Mouse (Mus musculus) sigmoid colon, adult 10 weeks (tissue): ENCODE measurements around the gene Faap20. TPM values are rescaled to one million over a fixed set of nuclear protein-coding genes. Genes with fewer than 3 reads are reported as not detected.

ENCODE experiments used
- polyA plus RNA-seq: library from polyadenylated mRNA; stranded (reverse); fragments of 350-450 nt; fragmentation: Illumina TruSeq; extraction: RNeasy Lipid Tissue Mini Kit (QIAGEN cat#74804); gene quantifications from one replicate; pipeline ENCODE4 v1.2.3, GENCODE M21; 2014; ENCODE audit warnings: low read depth, low replicate concordance

Gene Faap20
- polyA plus RNA-seq = 0.50 TPM

DNA sequence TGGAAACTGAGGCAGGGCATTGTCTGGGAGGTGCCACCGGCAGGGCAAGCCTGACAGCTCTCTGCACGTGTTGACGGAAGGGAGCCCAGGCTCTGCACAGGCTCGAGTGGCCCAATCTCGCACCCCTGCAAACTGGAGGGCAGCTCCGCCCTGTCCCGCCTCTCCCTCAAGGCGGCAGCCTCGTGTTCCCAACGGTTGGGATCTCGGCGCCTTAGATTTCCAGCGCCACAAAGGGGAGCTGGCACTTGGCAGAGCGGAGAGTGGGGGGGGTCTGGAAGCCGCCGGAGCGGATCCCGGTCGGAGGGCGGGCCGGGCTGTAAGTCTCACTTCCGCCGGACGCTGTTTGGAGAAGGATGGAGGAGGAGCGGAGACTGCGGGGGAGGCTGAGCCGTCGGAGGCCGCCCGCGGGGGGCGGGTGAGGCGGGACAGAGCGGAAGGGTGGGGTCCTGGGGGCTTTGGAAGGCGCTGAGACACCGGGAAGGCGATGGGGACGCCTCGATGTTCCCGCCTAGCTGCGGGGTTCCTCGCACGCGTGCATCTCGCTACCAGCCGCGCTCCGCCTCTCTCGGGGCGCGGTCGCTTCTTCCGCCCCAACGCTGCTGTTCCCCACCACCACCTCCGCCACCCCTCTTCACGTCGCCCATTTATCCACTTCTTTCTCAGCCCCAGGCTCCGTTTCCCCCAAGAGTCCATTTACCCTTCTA lies at the start of gene Faap20:
TSS of gene Faap20 (plus strand) at position 155 of the 704 bp plus-strand sequence.

DNA sequence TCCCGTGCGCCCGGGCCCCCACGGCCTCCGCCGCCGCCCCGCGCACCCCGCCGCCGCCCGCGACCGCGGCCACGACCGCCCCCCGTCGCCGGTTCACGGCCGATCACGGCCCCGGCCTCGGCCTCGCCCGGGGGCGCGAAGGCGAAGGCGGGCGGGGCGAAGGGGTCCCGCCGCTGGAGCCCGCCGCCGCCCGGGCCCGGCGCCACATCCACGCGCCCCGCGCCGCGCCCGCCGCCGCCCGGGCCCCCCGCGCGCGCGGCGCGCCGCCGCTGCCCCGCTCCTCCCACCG lies 27.1 kb upstream of the Faap20 start, which contains the start of gene Ski:
TSS of gene Ski (minus strand) at position 41 of the 289 bp plus-strand sequence.

Other genes with a start within 250 kb of the Faap20 start
- 2.7 TPM for gene Plch2, start 193.0 kb upstream of the Faap20 start, polyA plus RNA-seq
- 2.3 TPM for gene Pex10, start 182.8 kb upstream of the Faap20 start, polyA plus RNA-seq
- 226 TPM for gene Rer1, start 163.4 kb upstream of the Faap20 start, polyA plus RNA-seq
- 2.0 TPM for gene Morn1, start 163.2 kb upstream of the Faap20 start, polyA plus RNA-seq
- gene Ski, start 27.2 kb upstream of the Faap20 start, polyA plus RNA-seq = 52.3 TPM
- 15.4 TPM for gene Prkcz, start 111.6 kb downstream of the Faap20 start, polyA plus RNA-seq
- gene Gabrd, start 148.3 kb downstream of the Faap20 start, polyA plus RNA-seq = not detected
- gene Cfap74, start 159.4 kb downstream of the Faap20 start, polyA plus RNA-seq = 0.66 TPM
- gene Tmem52, start 219.3 kb downstream of the Faap20 start, polyA plus RNA-seq = not detected
- 249 TPM for gene Gnb1, start 241.6 kb downstream of the Faap20 start, polyA plus RNA-seq